Mouse (Mus musculus): Measurements from ENCODE around the gene Poll. TPM values are rescaled to one million over a fixed set of nuclear protein-coding genes. Genes with fewer than 3 reads are reported as not detected.

Gene Poll
- total and polyA plus RNA-seq, 3 experiments: 9.5 to 9.8 (median 9.7) TPM

GRCm38 (mm10) chr19:45596434-45596833, 36.1 kb upstream of the Poll start:
- WGBS: 95% methylated on average over 6 of the region's 6 CpGs
- Histone ChIP-seq H3K27ac (no peak overlapping the region), H3K4me1 (ENCODE audit: control insufficient read depth, insufficient read depth, low read length) (peaks cover 2% of the 10 kb centered on the region), H3K36me3 (ENCODE audit: control insufficient read depth, insufficient read depth, low read length) (peaks cover under 1% of the 10 kb centered on the region; the same call in 1 of the 2 replicates), H3K27me3 (ENCODE audit: control insufficient read depth, insufficient read depth, low read length) (no peaks in the 10 kb centered on the region), H3K9ac (ENCODE audit: low read depth, low read length) (no peak overlapping the region), H3K4me3 (no peak overlapping the region), H3K79me2 (replicated peaks; ENCODE audit: control insufficient read depth, insufficient read depth, low read length) (no peaks in the 10 kb centered on the region)
- no peak for TF ChIP-seq CTCF (IDR thresholded peaks at IDR 0.05)
- TF ChIP-seq POLR2A (IDR thresholded peaks at IDR 0.05; ENCODE audit: insufficient read depth, low read depth, low read length): no peak
- no peak for TF ChIP-seq EP300 (IDR thresholded peaks at IDR 0.05; ENCODE audit: insufficient read depth, low read depth, low read length)
- intact Hi-C loops (cut with DNase I): no loop called here
- no peak for DNase-seq

DNA sequence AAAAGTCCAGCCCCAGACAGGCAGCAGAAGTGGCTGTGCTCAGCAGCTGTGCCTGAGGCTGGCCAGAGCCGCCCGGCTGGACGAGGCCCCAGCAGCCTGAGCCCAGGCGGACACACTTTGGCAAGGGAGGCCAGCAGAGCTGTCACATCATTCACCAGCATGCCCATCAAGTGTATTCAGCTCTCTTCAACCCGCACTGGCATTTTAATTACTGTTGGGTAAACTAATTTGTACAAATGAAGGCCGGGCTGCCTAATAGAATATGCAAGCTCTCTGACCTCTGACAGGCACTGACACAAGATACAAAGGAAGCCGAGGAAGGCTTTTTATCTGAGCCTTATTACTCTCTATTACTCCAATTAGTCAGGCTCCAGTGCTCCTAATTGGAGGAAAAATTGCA, 35.7 kb upstream of the Poll start:
- TF ChIP-seq EP300 (IDR thresholded peaks at IDR 0.05; ENCODE audit: insufficient read depth, low read depth, low read length): 0 out of 2 replicates have a peak, but pooled peaks have one; percentile 15
- no peak for TF ChIP-seq POLR2A (IDR thresholded peaks at IDR 0.05; ENCODE audit: insufficient read depth, low read depth, low read length)
- no peak for TF ChIP-seq CTCF (IDR thresholded peaks at IDR 0.05)
- DNase-seq: peak in 1 of 2 experiments; percentile 67
- no peaks in the 10 kb centered on the region for H3K27me3 ChIP-seq (ENCODE audit: control insufficient read depth, insufficient read depth, low read length)
- intact Hi-C loops (cut with DNase I): no loop called here
- H3K79me2 ChIP-seq (replicated peaks; ENCODE audit: control insufficient read depth, insufficient read depth, low read length): no peaks in the 10 kb centered on the region
- no peak overlapping the region for H3K4me3 ChIP-seq
- H3K4me1 ChIP-seq (ENCODE audit: control insufficient read depth, insufficient read depth, low read length): peaks cover 2% of the 10 kb centered on the region
- 62% methylated on average over 7 of the region's 7 CpGs for WGBS
- H3K27ac ChIP-seq: no peak overlapping the region; the same call in 1 of the 2 replicates
- H3K36me3 ChIP-seq (ENCODE audit: control insufficient read depth, insufficient read depth, low read length): peaks cover 4% of the 10 kb centered on the region
- no peak overlapping the region for H3K9ac ChIP-seq (ENCODE audit: low read depth, low read length)

DNA sequence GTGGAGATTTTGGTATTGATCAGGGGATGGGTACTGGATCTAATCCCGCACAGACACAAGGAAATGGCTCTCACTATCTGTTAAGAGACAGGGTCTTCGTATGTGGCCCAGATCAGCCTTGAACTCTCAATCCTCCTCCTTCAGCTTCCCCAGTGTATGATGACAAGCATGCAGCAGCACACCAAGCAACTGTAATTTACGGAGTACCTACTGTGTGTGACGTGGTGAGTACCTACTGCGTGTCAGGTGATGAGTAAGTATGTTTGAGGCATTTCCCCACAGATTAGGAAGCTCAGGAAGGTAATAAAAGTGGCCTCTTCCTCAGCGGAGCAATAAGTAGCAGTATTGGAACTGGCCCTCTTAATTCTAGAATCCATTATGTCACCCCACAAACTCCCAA, 35.1 kb upstream of the Poll start:
- Histone ChIP-seq H3K4me3 (no peak overlapping the region), H3K36me3 (ENCODE audit: control insufficient read depth, insufficient read depth, low read length) (peaks cover 4% of the 10 kb centered on the region), H3K9ac (ENCODE audit: low read depth, low read length) (no peak overlapping the region), H3K4me1 (ENCODE audit: control insufficient read depth, insufficient read depth, low read length) (peaks cover 2% of the 10 kb centered on the region), H3K79me2 (replicated peaks; ENCODE audit: control insufficient read depth, insufficient read depth, low read length) (no peaks in the 10 kb centered on the region), H3K27me3 (ENCODE audit: control insufficient read depth, insufficient read depth, low read length) (no peaks in the 10 kb centered on the region), H3K27ac (no peak overlapping the region; the same call in 1 of the 2 replicates)
- intact Hi-C loops (cut with DNase I): no loop called here
- 93% methylated on average over 6 of the region's 6 CpGs for WGBS
- TF ChIP-seq POLR2A (IDR thresholded peaks at IDR 0.05; ENCODE audit: insufficient read depth, low read depth, low read length) (no peak), EP300 (IDR thresholded peaks at IDR 0.05; ENCODE audit: insufficient read depth, low read depth, low read length) (no peak), CTCF (IDR thresholded peaks at IDR 0.05) (no peak)
- no peak for DNase-seq

- Histone ChIP-seq H3K79me2 (replicated peaks; ENCODE audit: control insufficient read depth, insufficient read depth, low read length) (no peaks in the 10 kb centered on the region), H3K27me3 (ENCODE audit: control insufficient read depth, insufficient read depth, low read length) (no peaks in the 10 kb centered on the region), H3K9ac (ENCODE audit: low read depth, low read length) (no peak overlapping the region), H3K4me1 (ENCODE audit: control insufficient read depth, insufficient read depth, low read length) (peaks cover 2% of the 10 kb centered on the region), H3K4me3 (no peak overlapping the region), H3K27ac (no peak overlapping the region), H3K36me3 (ENCODE audit: control insufficient read depth, insufficient read depth, low read length) (peaks cover 4% of the 10 kb centered on the region)
- intact Hi-C loops (cut with DNase I): no loop called here
- TF ChIP-seq CTCF (IDR thresholded peaks at IDR 0.05): no peak
- no peak for TF ChIP-seq POLR2A (IDR thresholded peaks at IDR 0.05; ENCODE audit: insufficient read depth, low read depth, low read length)
- TF ChIP-seq EP300 (IDR thresholded peaks at IDR 0.05; ENCODE audit: insufficient read depth, low read depth, low read length): no peak
- 94% methylated on average over 7 of the region's 7 CpGs for WGBS
- DNase-seq: no peak
Observed at GRCm38 (mm10) chr19:45594079-45594478, 33.7 kb upstream of the Poll start.

DNA sequence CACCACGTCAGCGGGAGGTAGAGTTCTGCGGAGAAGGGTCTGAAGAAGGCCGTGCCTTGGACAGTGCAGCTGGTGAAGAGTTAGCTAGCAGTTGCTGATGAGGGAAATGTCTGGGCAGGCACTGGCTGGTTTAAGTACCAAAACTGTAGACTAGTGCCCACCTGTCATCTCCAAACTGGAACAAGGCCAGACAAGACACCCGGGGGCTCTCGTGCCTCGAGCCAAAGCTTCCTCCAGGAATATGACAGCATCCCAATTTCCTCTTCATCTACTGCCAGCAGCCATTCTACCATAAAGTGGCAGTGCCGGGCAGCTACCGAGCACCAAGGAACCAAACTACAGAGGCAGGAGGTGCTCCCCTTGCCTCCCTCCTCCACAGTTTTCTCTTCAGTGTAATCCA, 32.6 kb upstream of the Poll start:
- Histone ChIP-seq H3K4me3 (no peak overlapping the region), H3K27ac (no peak overlapping the region), H3K4me1 (ENCODE audit: control insufficient read depth, insufficient read depth, low read length) (peaks cover 2% of the 10 kb centered on the region), H3K36me3 (ENCODE audit: control insufficient read depth, insufficient read depth, low read length) (peaks cover 4% of the 10 kb centered on the region), H3K27me3 (ENCODE audit: control insufficient read depth, insufficient read depth, low read length) (no peaks in the 10 kb centered on the region), H3K9ac (ENCODE audit: low read depth, low read length) (no peak overlapping the region), H3K79me2 (replicated peaks; ENCODE audit: control insufficient read depth, insufficient read depth, low read length) (no peaks in the 10 kb centered on the region)
- intact Hi-C loops (cut with DNase I): no loop called here
- no peak for TF ChIP-seq POLR2A (IDR thresholded peaks at IDR 0.05; ENCODE audit: insufficient read depth, low read depth, low read length)
- TF ChIP-seq EP300 (IDR thresholded peaks at IDR 0.05; ENCODE audit: insufficient read depth, low read depth, low read length): no peak
- TF ChIP-seq CTCF (IDR thresholded peaks at IDR 0.05): no peak
- 85% methylated on average over 9 of the region's 9 CpGs for WGBS
- DNase-seq: no peak

- Histone ChIP-seq H3K27me3 (ENCODE audit: control insufficient read depth, insufficient read depth, low read length) (no peaks in the 10 kb centered on the region), H3K4me1 (ENCODE audit: control insufficient read depth, insufficient read depth, low read length) (peaks cover 7% of the 10 kb centered on the region), H3K79me2 (replicated peaks; ENCODE audit: control insufficient read depth, insufficient read depth, low read length) (no peaks in the 10 kb centered on the region), H3K36me3 (ENCODE audit: control insufficient read depth, insufficient read depth, low read length) (peaks cover 4% of the 10 kb centered on the region), H3K9ac (ENCODE audit: low read depth, low read length) (peak overlapping the region; percentile 40; the same call in 1 of the 2 replicates), H3K4me3 (no peak overlapping the region), H3K27ac (peak overlapping the region; percentile 65)
- no peak for TF ChIP-seq POLR2A (IDR thresholded peaks at IDR 0.05; ENCODE audit: insufficient read depth, low read depth, low read length)
- TF ChIP-seq CTCF (IDR thresholded peaks at IDR 0.05): no peak
- TF ChIP-seq EP300 (IDR thresholded peaks at IDR 0.05; ENCODE audit: insufficient read depth, low read depth, low read length): no peak
- intact Hi-C loops (cut with DNase I): no loop called here
- WGBS: 31% methylated on average over 7 of the region's 7 CpGs
- DNase-seq: peak; percentile 67 to 81
Observed at GRCm38 (mm10) chr19:45591704-45592103, 31.4 kb upstream of the Poll start.

Data from heart, adult 2 months (tissue).